Mouse (Mus musculus) liver, adult 2 months (tissue): Measurements from ENCODE around the gene Acly. TPM values are rescaled to one million over a fixed set of nuclear protein-coding genes. Genes with fewer than 3 reads are reported as not detected.
"Not testable (repeated sequence)": the region's sequence is repeated elsewhere in the genome, so short reads cannot be mapped to it uniquely, and the experiment has no call there.

Experiments used
- DNase-seq: peaks from one replicate; pipeline ENCODE4 v3.0.0-alpha.2; 2011; ENCODE audit warnings: low read depth, low spot score; ENCODE audit errors: extremely low read depth
- H3K27ac ChIP-seq: fragments of 200-500 bp; replicated peaks from 2 replicates; pipeline ENCODE4 v1.5.1; 2012; ENCODE audit warnings: low read depth, mild to moderate bottlenecking, control low read depth, inconsistent platforms, low read length; ENCODE audit not compliant: insufficient read depth
- H3K27me3 ChIP-seq: fragments of 200-500 bp; 2 replicates; pipeline ENCODE4 v1.6.1; 2012; ENCODE audit warnings: mild to moderate bottlenecking, moderate library complexity, low read length, inconsistent platforms; ENCODE audit not compliant: control insufficient read depth, insufficient read depth
- H3K36me3 ChIP-seq: fragments of 200-500 bp; 2 replicates; pipeline ENCODE4 v1.6.1; 2012; ENCODE audit warnings: low read length, inconsistent platforms; ENCODE audit not compliant: control insufficient read depth, insufficient read depth
- H3K4me1 ChIP-seq: fragments of 200-500 bp; 2 replicates; pipeline ENCODE4 v1.6.1; 2011; ENCODE audit warnings: low read length; ENCODE audit not compliant: control insufficient read depth, insufficient read depth
- H3K4me3 ChIP-seq: fragments of 200-500 bp; 2 replicates; pipeline ENCODE4 v1.5.1; 2011; ENCODE audit warnings: low read depth, mild to moderate bottlenecking, control low read depth, low read length, moderate library complexity; ENCODE audit not compliant: insufficient read depth
- H3K79me2 ChIP-seq: fragments of 200-500 bp; 2 replicates; pipeline ENCODE4 v1.6.1; 2012; ENCODE audit warnings: inconsistent platforms, mild to moderate bottlenecking, low read length, moderate library complexity; ENCODE audit not compliant: control insufficient read depth, insufficient read depth
- H3K9ac ChIP-seq: fragments of 200-500 bp; 2 replicates; pipeline ENCODE4 v1.6.1; 2012; ENCODE audit warnings: low read depth, mild to moderate bottlenecking, control low read depth, inconsistent platforms, low read length
- CTCF ChIP-seq: fragments of 200-500 bp; IDR thresholded peaks from 2 replicates; pipeline ENCODE4 v1.5.1; 2011; ENCODE audit warnings: low read depth, low read length, control low read depth
- POLR2A ChIP-seq: fragments of 200-500 bp; IDR thresholded peaks from 2 replicates; pipeline ENCODE4 v1.6.1; 2011; ENCODE audit warnings: low read length, control low read depth; ENCODE audit not compliant: insufficient read depth; ENCODE audit errors: extremely low read depth
- WGBS: fragments of 180-500 bp; shearing (Covaris S2); methylation state at CpG from one replicate; pipeline ENCODE4 v1.1.7; 2018; 5-methylcytosine and 5-hydroxymethylcytosine counted together
- polyA plus RNA-seq: library from polyadenylated mRNA; depleted of rRNA; stranded (reverse); fragments of >200 nt; gene quantifications from 2 replicates; pipeline ENCODE4 v1.2.3, GENCODE M21; 2012
- total RNA-seq: library from RNA; depleted of rRNA; stranded (reverse); fragments of >200 nt; gene quantifications from 2 replicates; pipeline ENCODE4 v1.2.3, GENCODE M21; 2014

The Acly gene
- total and polyA plus RNA-seq, 2 experiments: 124 to 205 TPM

DNA sequence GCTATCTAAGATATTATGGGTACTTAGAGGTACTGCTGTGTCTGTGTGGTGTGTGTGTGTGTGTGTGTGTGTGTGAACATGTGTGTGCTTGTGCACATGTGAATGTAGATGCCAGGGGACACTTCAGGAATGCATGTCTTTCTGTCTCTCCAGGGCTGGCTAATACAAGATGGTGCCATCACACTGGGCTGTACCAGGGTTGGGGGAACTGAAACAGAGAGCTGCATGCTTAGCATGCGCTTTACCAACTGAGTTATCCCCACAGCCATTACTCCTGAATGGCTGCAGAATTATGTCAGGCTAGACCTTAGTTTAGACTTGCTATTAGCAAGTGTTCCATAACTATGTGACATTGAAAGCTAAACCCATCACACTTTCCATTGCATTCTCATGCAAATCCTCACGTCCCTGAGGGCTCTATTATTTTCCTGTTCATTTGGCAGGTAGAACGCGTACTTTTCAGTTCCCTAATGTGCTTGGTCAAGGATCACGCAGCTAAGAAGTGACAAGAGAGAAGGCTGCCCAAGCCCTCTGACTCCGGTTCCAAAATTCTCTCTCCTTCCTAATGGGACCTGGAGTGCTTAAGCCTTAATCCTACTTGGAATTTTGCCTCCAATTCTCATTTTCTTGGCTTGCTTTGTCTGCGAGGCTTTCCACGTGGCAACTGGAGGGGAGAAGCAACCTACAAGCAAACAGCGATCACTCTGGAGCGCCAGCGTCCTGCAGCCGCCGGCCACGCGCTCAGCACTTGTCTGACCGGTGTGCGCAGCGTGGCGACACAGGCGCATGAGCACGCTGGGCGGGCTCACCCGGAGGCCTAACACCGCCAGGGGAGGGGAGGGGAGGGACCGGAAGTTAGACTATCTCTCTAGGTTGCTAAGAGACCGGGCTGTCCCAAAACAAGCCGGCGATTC, 17.3 kb upstream of the Acly start, which contains the start of gene Ttc25:
Gene Ttc25 (plus strand): TSS at position 776 of the 914 bp plus-strand sequence.
- 5% methylated on average over 28 of the region's 28 CpGs for WGBS
- Histone ChIP-seq H3K9ac (peak within 1 kb of the TSS; percentile 54), H3K4me3 (peak within 1 kb of the TSS; percentile 45), H3K36me3 (no peaks in the 10 kb centered on the region), H3K4me1 (peaks cover 12% of the 10 kb centered on the region; the same call in 1 of the 2 replicates), H3K27ac (peak within 1 kb of the TSS; percentile 82), H3K79me2 (no peaks in the 10 kb centered on the region), H3K27me3 (no peaks in the 10 kb centered on the region)
- TF ChIP-seq CTCF (0 out of 2 replicates have a peak, but pooled peaks have one; percentile 5), POLR2A (peak; percentile 70; the same call in 1 of the 2 replicates)
- DNase-seq: peak; percentile 96

DNA sequence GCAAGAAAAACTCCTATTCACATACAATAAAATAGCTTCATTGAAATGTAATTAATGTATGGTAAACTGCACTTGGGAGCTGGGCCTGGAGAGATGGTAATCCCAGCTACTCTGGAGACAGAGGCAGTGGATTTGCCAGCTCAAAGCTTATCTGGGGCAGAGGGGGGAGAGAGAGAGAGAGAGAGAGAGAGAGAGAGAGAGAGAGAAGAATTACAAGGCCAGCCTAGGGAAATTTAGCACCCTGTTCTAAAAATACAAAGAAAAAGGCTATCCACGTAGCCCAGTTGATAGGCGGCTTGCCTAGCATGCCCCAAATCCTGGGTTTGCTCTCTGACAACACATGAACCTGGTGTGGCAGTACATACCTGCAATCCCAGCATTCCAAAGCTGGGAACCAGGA, 13.8 kb upstream of the Acly start:
- no peaks in the 10 kb centered on the region for H3K36me3 ChIP-seq
- H3K27me3 ChIP-seq: no peaks in the 10 kb centered on the region
- no peak overlapping the region for H3K9ac ChIP-seq
- no peak overlapping the region for H3K27ac ChIP-seq
- H3K79me2 ChIP-seq: no peaks in the 10 kb centered on the region
- H3K4me1 ChIP-seq: peaks cover 14% of the 10 kb centered on the region; the same call in 1 of the 2 replicates
- H3K4me3 ChIP-seq: no peak overlapping the region
- 96% methylated on average over 2 of the region's 2 CpGs for WGBS
- TF ChIP-seq CTCF: no peak
- no peak for TF ChIP-seq POLR2A
- no peak for DNase-seq

DNA sequence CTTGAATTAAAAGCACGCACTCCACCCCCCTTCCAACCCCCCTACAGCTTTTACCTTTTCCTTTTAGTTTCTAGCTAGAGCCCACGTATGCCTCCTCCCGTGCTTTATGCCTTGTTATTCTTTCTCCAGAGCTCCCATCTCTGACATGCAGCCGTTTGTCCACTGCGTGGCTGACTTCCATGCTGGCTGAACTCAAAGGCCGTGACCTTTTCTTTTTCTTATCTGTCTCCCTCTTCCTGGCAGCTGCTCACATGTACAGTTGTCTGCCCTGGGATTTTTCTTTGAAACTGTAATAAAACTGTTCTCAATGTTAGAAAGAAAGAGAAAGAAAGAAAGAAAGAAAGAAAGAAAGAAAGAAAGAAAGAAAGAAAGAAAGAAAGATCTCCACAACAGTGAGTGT, 13.2 kb upstream of the Acly start:
- Histone ChIP-seq H3K4me1 (peaks cover 12% of the 10 kb centered on the region; the same call in 1 of the 2 replicates), H3K79me2 (no peaks in the 10 kb centered on the region), H3K4me3 (no peak overlapping the region), H3K27me3 (no peaks in the 10 kb centered on the region), H3K36me3 (no peaks in the 10 kb centered on the region), H3K9ac (no peak overlapping the region), H3K27ac (no peak overlapping the region)
- TF ChIP-seq CTCF (no peak), POLR2A (no peak)
- peak; percentile 75 for DNase-seq
- 20% methylated on average over 6 of the region's 6 CpGs for WGBS

DNA sequence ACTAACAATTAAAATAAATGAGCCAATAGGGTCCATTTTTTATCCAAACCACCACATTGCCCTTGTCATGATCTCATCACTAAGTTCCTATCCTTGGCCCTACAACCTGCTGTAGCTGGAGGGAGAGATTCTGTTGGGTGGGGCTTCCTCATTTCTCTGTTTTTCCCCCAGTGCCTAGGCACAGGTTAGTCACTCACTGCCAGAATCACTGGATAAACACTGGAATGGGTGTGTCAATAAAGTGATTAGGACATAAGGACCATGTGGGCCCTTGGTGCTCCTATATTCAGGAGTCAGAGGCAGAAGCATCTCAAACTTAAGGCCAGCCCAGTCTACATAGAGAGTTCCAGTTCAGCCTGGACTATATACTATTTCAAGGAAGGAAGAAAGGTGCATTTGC, 8.7 kb upstream of the Acly start:
- Histone ChIP-seq H3K27ac (no peak overlapping the region), H3K79me2 (no peaks in the 10 kb centered on the region), H3K4me1 (0 out of 2 replicates have a peak, but pooled peaks cover 2% of the 10 kb centered on the region), H3K27me3 (no peaks in the 10 kb centered on the region), H3K4me3 (no peak overlapping the region), H3K36me3 (no peaks in the 10 kb centered on the region), H3K9ac (no peak overlapping the region)
- no peak for TF ChIP-seq CTCF
- TF ChIP-seq POLR2A: no peak
- peak; percentile 49 for DNase-seq

DNA sequence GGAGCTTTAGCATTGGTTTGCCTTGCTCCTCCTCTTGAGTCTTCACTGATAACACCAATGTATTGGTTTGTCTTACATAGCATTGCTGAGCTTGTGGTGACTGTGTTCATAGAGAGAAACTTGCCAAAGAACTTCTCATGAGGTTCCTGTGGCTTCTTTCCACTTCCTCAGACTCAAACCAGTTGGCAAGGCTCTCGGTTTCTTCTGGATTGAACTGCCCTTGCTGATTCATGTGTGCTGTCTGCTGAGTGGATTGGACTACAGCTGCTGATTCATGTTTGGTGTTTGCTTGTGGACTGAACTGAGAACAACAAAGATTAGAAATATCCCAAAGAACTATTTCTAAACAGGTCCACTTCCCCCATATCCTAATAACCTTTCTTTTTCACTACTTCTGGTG, 8.2 kb upstream of the Acly start:
- Histone ChIP-seq H3K4me3 (no peak overlapping the region), H3K27ac (no peak overlapping the region), H3K9ac (no peak overlapping the region), H3K27me3 (no peaks in the 10 kb centered on the region), H3K36me3 (no peaks in the 10 kb centered on the region), H3K4me1 (peaks cover 5% of the 10 kb centered on the region), H3K79me2 (no peaks in the 10 kb centered on the region)
- no peak for TF ChIP-seq POLR2A
- TF ChIP-seq CTCF: no peak
- DNase-seq: no peak
- 73% methylated on average over 1 of the region's 1 CpGs for WGBS

DNA sequence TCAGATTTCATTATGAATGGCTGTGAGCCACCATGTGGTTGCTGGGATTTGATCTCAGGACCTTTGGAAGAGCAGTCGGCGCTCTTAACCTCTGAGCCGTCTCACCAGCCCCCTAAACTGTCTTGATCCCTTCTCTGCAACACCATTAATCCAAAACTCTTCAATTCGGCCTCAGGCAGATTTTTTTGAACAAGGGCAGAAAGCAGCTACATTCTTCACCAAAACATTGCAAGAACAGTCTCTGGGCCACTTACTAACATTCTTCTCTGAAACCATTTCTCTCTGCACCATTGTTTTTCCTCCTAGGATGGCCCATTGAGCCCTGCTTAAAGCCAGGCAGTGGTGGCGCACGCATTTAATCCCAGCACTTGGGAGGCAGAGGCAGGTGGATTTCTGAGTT, 7.0 kb upstream of the Acly start:
- not testable (repeated sequence) for H3K27ac ChIP-seq, H3K4me3 ChIP-seq, H3K79me2 ChIP-seq, H3K9ac ChIP-seq, DNase-seq, H3K27me3 ChIP-seq, H3K4me1 ChIP-seq, H3K36me3 ChIP-seq
- WGBS: 95% methylated on average over 6 of the region's 6 CpGs

DNA sequence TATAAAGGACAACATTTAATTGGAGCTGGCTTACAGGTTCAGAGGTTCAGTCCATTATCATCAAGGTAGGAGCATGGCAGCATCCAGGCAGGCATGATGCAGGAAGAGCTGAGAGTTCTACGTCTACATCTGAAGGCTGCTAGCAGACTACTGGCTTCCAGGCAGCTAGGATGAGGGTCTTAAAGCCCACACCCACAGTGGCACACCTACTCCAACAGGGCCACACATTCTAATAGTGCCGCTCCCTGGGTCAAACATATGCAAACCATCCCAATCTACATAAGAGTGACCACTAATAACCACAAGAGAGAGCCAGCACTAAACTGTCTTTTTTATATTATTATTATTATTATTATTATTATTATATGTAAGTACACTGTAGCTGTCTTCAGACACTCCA, 6.6 kb upstream of the Acly start:
- not testable (repeated sequence) for H3K79me2 ChIP-seq, DNase-seq, H3K4me3 ChIP-seq, H3K36me3 ChIP-seq, H3K4me1 ChIP-seq, H3K27ac ChIP-seq, H3K27me3 ChIP-seq, H3K9ac ChIP-seq
- 97% methylated on average over 2 of the region's 2 CpGs for WGBS
